Mouse (Mus musculus): ENCODE measurements around the gene Ets1. TPM values are rescaled to one million over a fixed set of nuclear protein-coding genes. Genes with fewer than 3 reads are reported as not detected.

The Ets1 gene
- polyA plus RNA-seq, 1 experiment = 6.8 TPM

DNA sequence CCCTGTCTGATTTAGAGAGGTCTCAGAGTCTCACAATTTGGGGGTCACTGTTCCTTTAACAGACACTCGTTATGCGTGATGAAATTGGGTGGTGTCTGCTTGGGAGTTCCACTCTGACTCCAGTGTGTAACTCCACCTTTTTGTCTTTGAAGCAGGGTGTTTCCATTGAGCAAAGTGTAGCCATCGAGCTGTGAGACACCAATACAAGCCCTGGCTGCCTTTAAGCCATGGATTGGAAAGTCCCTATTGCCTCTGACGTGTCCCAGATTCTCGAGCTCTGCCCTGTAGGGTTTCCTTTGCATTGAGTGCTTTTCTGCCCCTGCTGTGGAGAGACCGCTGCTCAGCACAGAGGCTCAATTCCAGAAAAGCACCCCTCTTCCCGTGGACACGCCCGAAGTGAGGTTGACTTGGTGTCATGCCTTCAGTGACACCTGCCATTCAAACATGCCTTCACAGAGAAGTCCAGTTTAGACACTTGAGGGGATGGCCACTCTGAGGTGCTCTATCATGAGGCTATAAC lies 107.7 kb downstream of the Ets1 start:
- no peak for TF ChIP-seq POLR2A (IDR thresholded peaks at IDR 0.05; ENCODE audit: borderline replicate concordance, insufficient read depth, low read length)
- TF ChIP-seq CTCF (IDR thresholded peaks at IDR 0.05; ENCODE audit: borderline replicate concordance, insufficient read depth, low read depth, low read length) = no peak
- H3K27me3 ChIP-seq (ENCODE audit: control insufficient read depth, insufficient read depth, low read length) = no peaks in the 10 kb centered on the region; the same call in 1 of the 2 replicates
- 71% methylated on average over 9 of the region's 9 CpGs for WGBS
- no peak overlapping the region for H3K4me3 ChIP-seq (replicated peaks; ENCODE audit: insufficient read depth, low read depth, low read length)
- DNase-seq = no peak
- no peak overlapping the region for H3K27ac ChIP-seq (ENCODE audit: insufficient read depth, low read length)
- no peaks in the 10 kb centered on the region for H3K4me1 ChIP-seq (ENCODE audit: control insufficient read depth, insufficient read depth, low read length)

DNA sequence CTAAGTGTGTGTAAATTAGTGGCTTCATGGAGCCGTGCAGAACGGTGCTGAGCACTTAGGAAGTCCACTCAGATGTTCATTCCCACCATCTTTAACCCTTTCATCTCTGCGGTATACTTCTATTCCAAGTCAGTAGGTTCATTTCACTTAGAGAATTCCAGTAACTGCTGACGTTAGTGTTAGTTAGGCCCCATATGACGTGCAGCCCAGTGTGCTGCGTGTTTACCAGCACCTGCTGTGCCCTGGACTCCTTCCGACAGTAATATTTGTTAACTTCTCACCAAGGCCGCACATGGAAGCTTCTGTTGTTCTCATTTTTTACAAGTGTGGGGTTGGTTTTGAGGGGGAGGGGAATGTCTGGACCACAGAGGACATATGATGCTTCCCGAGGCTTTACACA lies 108.3 kb downstream of the Ets1 start:
- DNase-seq = no peak
- WGBS = 48% methylated on average over 9 of the region's 9 CpGs
- H3K4me3 ChIP-seq (replicated peaks; ENCODE audit: insufficient read depth, low read depth, low read length) = no peak overlapping the region
- no peak overlapping the region for H3K27ac ChIP-seq (ENCODE audit: insufficient read depth, low read length)
- H3K27me3 ChIP-seq (ENCODE audit: control insufficient read depth, insufficient read depth, low read length) = no peaks in the 10 kb centered on the region; the same call in 1 of the 2 replicates
- no peaks in the 10 kb centered on the region for H3K4me1 ChIP-seq (ENCODE audit: control insufficient read depth, insufficient read depth, low read length)
- no peak for TF ChIP-seq POLR2A (IDR thresholded peaks at IDR 0.05; ENCODE audit: borderline replicate concordance, insufficient read depth, low read length)
- no peak for TF ChIP-seq CTCF (IDR thresholded peaks at IDR 0.05; ENCODE audit: borderline replicate concordance, insufficient read depth, low read depth, low read length)

DNA sequence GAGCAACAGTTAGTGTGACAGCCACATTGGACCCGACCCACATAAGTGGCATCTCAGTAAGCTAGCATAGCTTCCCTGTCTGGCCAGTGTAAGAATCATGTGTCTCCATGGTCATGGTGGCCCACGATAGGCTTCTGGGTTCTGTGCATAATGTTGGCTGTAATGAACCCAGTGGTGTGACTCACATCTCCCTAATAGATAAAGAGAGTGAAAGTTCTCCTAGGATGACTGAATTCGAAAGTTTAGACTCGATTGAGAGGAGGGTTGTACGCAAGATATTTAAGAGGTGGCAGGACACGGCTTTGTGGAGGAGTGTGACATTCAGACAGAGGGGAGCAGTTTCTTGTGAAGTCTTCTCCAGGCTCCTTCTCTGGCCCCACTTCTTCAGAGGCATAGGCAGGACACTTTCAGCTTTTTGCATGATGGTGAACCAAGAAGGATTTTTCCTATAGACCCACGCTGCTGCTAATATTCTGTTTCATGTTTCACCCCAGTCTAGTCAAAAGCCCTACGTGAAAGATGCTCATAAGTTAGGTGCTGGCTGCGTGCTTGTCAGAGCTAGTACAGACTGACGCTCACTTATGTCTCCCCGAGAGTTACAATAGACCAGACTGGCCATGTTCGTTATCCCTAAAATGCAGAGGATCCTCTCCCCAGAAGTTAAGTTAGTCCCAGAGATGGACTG lies 109.2 kb downstream of the Ets1 start:
- 90% methylated on average over 12 of the region's 12 CpGs for WGBS
- no peaks in the 10 kb centered on the region; the same call in 1 of the 2 replicates for H3K27me3 ChIP-seq (ENCODE audit: control insufficient read depth, insufficient read depth, low read length)
- DNase-seq = no peak
- no peak overlapping the region for H3K27ac ChIP-seq (ENCODE audit: insufficient read depth, low read length)
- no peak overlapping the region for H3K4me3 ChIP-seq (replicated peaks; ENCODE audit: insufficient read depth, low read depth, low read length)
- TF ChIP-seq CTCF (IDR thresholded peaks at IDR 0.05; ENCODE audit: borderline replicate concordance, insufficient read depth, low read depth, low read length) (no peak), POLR2A (IDR thresholded peaks at IDR 0.05; ENCODE audit: borderline replicate concordance, insufficient read depth, low read length) (no peak)
- H3K4me1 ChIP-seq (ENCODE audit: control insufficient read depth, insufficient read depth, low read length) = no peaks in the 10 kb centered on the region

DNA sequence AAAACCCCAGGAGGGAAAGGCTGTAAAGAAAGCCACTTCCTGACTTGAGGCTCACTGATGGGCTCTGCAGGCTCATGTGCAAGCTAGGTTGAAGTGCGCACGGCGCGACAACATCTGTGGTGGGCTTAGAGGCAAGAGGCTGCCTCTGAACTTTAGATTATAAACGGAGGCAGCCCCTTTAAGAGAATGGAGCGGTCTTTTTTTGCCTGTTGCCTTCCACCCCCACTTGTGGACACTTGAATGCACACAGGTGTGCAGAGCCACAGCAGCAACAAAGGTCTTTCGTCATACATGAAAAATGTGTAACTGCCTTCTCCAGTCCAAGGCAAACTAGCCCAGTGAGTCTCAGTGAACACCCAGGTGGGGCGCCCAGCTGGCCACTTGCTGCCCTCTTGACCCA lies 110.0 kb downstream of the Ets1 start:
- DNase-seq = no peak
- TF ChIP-seq CTCF (IDR thresholded peaks at IDR 0.05; ENCODE audit: borderline replicate concordance, insufficient read depth, low read depth, low read length) = no peak
- no peak for TF ChIP-seq POLR2A (IDR thresholded peaks at IDR 0.05; ENCODE audit: borderline replicate concordance, insufficient read depth, low read length)
- Histone ChIP-seq H3K27me3 (ENCODE audit: control insufficient read depth, insufficient read depth, low read length) (no peaks in the 10 kb centered on the region; the same call in 1 of the 2 replicates), H3K4me3 (replicated peaks; ENCODE audit: insufficient read depth, low read depth, low read length) (no peak overlapping the region), H3K4me1 (ENCODE audit: control insufficient read depth, insufficient read depth, low read length) (no peaks in the 10 kb centered on the region), H3K27ac (ENCODE audit: insufficient read depth, low read length) (no peak overlapping the region)
- 91% methylated on average over 8 of the region's 8 CpGs for WGBS

DNA sequence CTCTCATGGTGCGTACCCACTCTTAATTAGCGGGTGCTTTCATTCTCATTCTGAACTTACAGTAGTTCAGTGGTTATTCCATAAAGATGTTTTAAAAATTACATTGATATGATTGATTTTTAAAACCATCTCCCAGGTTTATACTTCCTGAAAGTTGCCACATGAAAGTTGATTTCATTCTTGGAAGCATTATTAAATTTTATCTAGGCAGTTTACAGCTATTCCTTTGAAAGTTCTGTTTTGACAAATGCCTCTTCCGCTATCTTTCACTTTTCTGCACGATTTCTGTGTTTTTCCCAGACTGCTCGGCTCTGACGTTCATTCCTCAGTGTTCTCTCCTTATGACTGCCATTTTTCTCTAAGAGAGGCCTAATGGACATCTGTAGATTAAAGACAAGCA lies 110.6 kb downstream of the Ets1 start:
- no peak overlapping the region for H3K27ac ChIP-seq (ENCODE audit: insufficient read depth, low read length)
- no peaks in the 10 kb centered on the region for H3K4me1 ChIP-seq (ENCODE audit: control insufficient read depth, insufficient read depth, low read length)
- TF ChIP-seq CTCF (IDR thresholded peaks at IDR 0.05; ENCODE audit: borderline replicate concordance, insufficient read depth, low read depth, low read length) = no peak
- TF ChIP-seq POLR2A (IDR thresholded peaks at IDR 0.05; ENCODE audit: borderline replicate concordance, insufficient read depth, low read length) = no peak
- DNase-seq = no peak
- H3K27me3 ChIP-seq (ENCODE audit: control insufficient read depth, insufficient read depth, low read length) = no peaks in the 10 kb centered on the region; the same call in 1 of the 2 replicates
- H3K4me3 ChIP-seq (replicated peaks; ENCODE audit: insufficient read depth, low read depth, low read length) = no peak overlapping the region
- WGBS = 96% methylated on average over 6 of the region's 6 CpGs

DNA sequence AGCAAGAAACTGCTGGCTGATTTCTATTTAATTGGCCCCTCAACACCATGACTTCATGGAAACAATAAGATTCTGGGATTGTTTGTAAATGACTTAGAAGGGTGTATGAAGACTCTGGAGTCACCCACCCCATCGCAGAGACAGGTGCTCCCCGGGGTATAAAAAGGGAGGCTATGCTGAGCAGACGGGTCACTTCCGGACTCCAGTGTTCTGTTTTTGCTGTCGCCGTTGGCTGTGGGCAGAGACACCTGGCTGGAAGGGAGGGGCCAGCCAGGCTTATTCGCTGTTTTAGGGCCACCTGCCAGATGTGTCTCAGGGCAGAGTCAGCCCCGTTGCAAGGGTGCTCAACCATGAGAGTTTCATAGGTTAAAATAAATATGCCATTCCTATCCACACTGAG lies 111.6 kb downstream of the Ets1 start:
- no peaks in the 10 kb centered on the region for H3K27me3 ChIP-seq (ENCODE audit: control insufficient read depth, insufficient read depth, low read length)
- no peak overlapping the region for H3K27ac ChIP-seq (ENCODE audit: insufficient read depth, low read length)
- WGBS = 75% methylated on average over 8 of the region's 8 CpGs
- no peaks in the 10 kb centered on the region for H3K4me1 ChIP-seq (ENCODE audit: control insufficient read depth, insufficient read depth, low read length)
- DNase-seq = no peak
- H3K4me3 ChIP-seq (replicated peaks; ENCODE audit: insufficient read depth, low read depth, low read length) = no peak overlapping the region
- no peak for TF ChIP-seq CTCF (IDR thresholded peaks at IDR 0.05; ENCODE audit: borderline replicate concordance, insufficient read depth, low read depth, low read length)
- no peak for TF ChIP-seq POLR2A (IDR thresholded peaks at IDR 0.05; ENCODE audit: borderline replicate concordance, insufficient read depth, low read length)

DNA sequence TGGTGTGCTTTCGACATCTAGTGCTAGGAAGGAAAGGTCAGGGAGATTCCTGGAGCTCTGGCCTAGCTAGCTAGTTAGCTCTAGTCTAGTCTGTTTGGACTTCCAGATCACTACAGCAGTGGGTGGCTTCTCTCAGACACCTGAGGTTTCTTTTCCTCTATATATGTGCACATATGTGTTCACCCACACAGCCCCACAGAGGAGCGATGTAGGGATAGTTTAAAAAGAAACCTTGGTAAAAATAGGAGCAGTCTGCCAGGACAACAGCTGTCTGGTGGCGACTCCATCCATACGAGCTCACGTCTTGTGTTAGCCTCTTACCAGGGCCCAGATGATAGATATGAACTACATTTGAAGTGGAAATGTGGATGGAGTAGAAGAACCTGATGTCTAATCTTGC lies 112.5 kb downstream of the Ets1 start:
- H3K27me3 ChIP-seq (ENCODE audit: control insufficient read depth, insufficient read depth, low read length) = no peaks in the 10 kb centered on the region
- no peak overlapping the region for H3K4me3 ChIP-seq (replicated peaks; ENCODE audit: insufficient read depth, low read depth, low read length)
- H3K27ac ChIP-seq (ENCODE audit: insufficient read depth, low read length) = no peak overlapping the region
- no peak for TF ChIP-seq POLR2A (IDR thresholded peaks at IDR 0.05; ENCODE audit: borderline replicate concordance, insufficient read depth, low read length)
- no peak for TF ChIP-seq CTCF (IDR thresholded peaks at IDR 0.05; ENCODE audit: borderline replicate concordance, insufficient read depth, low read depth, low read length)
- WGBS = 79% methylated on average over 5 of the region's 5 CpGs
- no peak for DNase-seq
- no peaks in the 10 kb centered on the region for H3K4me1 ChIP-seq (ENCODE audit: control insufficient read depth, insufficient read depth, low read length)

Measured in cerebellum, adult 2 months (tissue).